Mouse (Mus musculus) embryonic facial prominence, embryonic 12.5 days (tissue): ENCODE results near the gene 1600014C10Rik. TPM values are rescaled to one million over a fixed set of nuclear protein-coding genes. Genes with fewer than 3 reads are reported as not detected.

Experiments
- ATAC-seq: fragments of 200-750 bp; cut with Nextera tagmentation; 2 replicates; pipeline ENCODE4 v1.8.0; 2017; ENCODE audit not compliant: insufficient number of reproducible peaks, insufficient read depth, low FRiP score, low TSS enrichment
- H3K27ac ChIP-seq: fragments of 300-500 bp; sonication (generic); 2 replicates; pipeline ENCODE4 v1.5.1; 2016; ENCODE audit warnings: mild to moderate bottlenecking
- H3K27me3 ChIP-seq: fragments of 300-500 bp; sonication (generic); 2 replicates; pipeline ENCODE4 v1.6.1; 2016; ENCODE audit warnings: mild to moderate bottlenecking, moderate library complexity
- H3K36me3 ChIP-seq: fragments of 300-500 bp; sonication (generic); 2 replicates; pipeline ENCODE4 v1.6.1; 2016; ENCODE audit warnings: mild to moderate bottlenecking
- H3K4me1 ChIP-seq: fragments of 300-500 bp; sonication (generic); 2 replicates; pipeline ENCODE4 v1.6.1; 2016
- H3K4me2 ChIP-seq: fragments of 300-500 bp; sonication (generic); replicated peaks from 2 replicates; pipeline ENCODE4 v1.6.1; 2016; ENCODE audit warnings: mild to moderate bottlenecking, moderate library complexity
- H3K4me3 ChIP-seq: fragments of 300-500 bp; sonication (generic); 2 replicates; pipeline ENCODE4 v1.5.1; 2016; ENCODE audit warnings: mild to moderate bottlenecking
- H3K9ac ChIP-seq: fragments of 300-500 bp; sonication (generic); 2 replicates; pipeline ENCODE4 v1.6.1; 2016; ENCODE audit warnings: mild to moderate bottlenecking, moderate library complexity
- H3K9me3 ChIP-seq: fragments of 300-500 bp; sonication (generic); 2 replicates; pipeline ENCODE4 v1.6.1; 2016; ENCODE audit warnings: mild to moderate bottlenecking, moderate library complexity
- WGBS: fragments of 180-500 bp; shearing (Covaris S2); methylation state at CpG from one replicate; pipeline ENCODE4 v1.1.7; 2016; 5-methylcytosine and 5-hydroxymethylcytosine counted together
- polyA plus RNA-seq: library from polyadenylated mRNA; unstranded; fragments of >200 nt; fragmentation: Nextera tagmentation; extraction: Ambion mirVana; gene quantifications from 2 replicates; pipeline ENCODE4 v1.2.1, GENCODE M21; 2016

Gene 1600014C10Rik
- polyA plus RNA-seq, 1 experiment from 2014 or later, result 17.3 TPM

GRCm38 (mm10) chr7:38186861-38187260 lies 3.8 kb downstream of the 1600014C10Rik start:
- Histone ChIP-seq H3K27ac (no peak overlapping the region), H3K36me3 (peaks cover 5% of the 10 kb centered on the region; the same call in 1 of the 2 replicates), H3K4me3 (no peak overlapping the region), H3K9ac (no peak overlapping the region), H3K27me3 (no peaks in the 10 kb centered on the region), H3K9me3 (no peaks in the 10 kb centered on the region), H3K4me1 (peaks cover 11% of the 10 kb centered on the region), H3K4me2 (no peak overlapping the region)
- ATAC-seq, result no peak
- 71% methylated on average over 4 of the region's 4 CpGs for WGBS

DNA sequence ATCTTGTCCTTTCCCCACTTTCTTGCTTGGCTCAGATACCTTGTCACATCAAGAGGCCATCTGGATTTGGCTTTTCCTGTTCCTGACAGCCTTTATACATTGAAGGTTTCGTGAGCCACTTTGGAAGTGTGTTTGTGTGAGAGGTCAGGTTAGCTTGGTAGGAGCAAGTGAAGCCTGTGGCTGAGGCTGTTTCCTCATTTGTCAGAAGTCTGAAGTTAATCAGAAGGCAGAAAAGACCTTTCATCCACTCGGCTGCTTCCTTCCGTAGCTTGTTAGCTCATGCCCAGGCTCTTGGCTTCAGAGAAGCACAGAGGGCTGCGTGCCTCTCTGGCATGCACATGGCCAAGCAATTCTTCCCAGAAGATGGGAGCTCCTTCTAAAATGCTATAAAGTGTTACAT lies 4.8 kb downstream of the 1600014C10Rik start:
- Histone ChIP-seq H3K4me3 (no peak overlapping the region), H3K4me2 (no peak overlapping the region), H3K9ac (no peak overlapping the region)

GRCm38 (mm10) chr7:38188281-38189075 lies 5.5 kb downstream of the 1600014C10Rik start:
- H3K27me3 ChIP-seq, result no peaks in the 10 kb centered on the region
- peaks cover 4% of the 10 kb centered on the region; the same call in 1 of the 2 replicates for H3K4me1 ChIP-seq
- peaks cover 5% of the 10 kb centered on the region; the same call in 1 of the 2 replicates for H3K36me3 ChIP-seq
- no peak overlapping the region for H3K4me3 ChIP-seq
- no peak for ATAC-seq
- no peak overlapping the region for H3K9ac ChIP-seq
- H3K9me3 ChIP-seq, result no peaks in the 10 kb centered on the region
- 89% methylated on average over 8 of the region's 8 CpGs for WGBS
- no peak overlapping the region for H3K27ac ChIP-seq
- no peak overlapping the region for H3K4me2 ChIP-seq

More for the DNA sequence above, 4.8 kb downstream of the 1600014C10Rik start:
- Histone ChIP-seq H3K9me3 (no peaks in the 10 kb centered on the region), H3K27ac (no peak overlapping the region), H3K27me3 (no peaks in the 10 kb centered on the region), H3K4me1 (peaks cover 10% of the 10 kb centered on the region), H3K36me3 (peaks cover 5% of the 10 kb centered on the region; the same call in 1 of the 2 replicates)
- whole genome bisulfite sequencing, result 71% methylated on average over 4 of the region's 4 CpGs
- no peak for ATAC-seq

DNA sequence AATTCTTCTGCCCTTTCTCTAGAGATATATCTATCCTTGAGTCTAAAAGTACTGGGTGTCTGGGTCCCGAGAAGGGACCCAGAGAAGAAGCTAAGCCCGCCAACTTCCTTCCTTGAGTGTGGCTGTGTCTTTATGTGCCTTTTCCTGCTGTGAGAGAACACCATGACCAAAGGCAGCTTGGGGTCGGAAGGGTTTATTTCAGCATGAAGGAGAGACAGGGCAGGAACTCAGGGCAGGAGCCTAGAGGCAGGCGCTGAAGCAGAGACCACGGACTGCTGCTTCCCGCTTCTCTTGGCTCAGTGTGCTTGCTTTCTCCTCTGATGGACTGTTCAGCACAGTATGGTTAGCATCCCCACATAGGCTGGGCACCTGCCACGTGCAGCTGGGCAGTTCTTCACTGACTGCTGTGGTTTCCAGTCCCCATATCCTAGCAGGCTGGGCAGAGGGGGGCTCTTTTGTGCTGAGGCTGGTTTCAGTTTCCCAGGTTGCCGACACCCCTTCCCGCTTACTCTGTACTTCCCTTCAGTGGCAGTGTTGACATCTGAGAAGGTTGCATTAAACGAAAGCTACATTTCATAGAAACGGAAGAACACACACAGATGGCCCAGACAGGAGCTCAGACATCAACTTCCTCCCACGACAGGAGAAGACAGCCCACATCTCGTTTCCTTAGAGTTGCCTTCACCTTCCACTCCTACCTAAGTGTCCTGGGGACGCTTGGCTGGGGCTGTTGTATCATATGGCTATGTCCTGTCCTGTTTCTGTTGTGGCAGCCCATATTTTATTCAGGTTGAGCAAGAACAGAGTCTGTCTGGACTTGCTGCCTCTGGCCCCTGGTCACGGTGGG lies 6.3 kb downstream of the 1600014C10Rik start:
- WGBS, result 75% methylated on average over 15 of the region's 15 CpGs
- no peak overlapping the region for H3K27ac ChIP-seq

GRCm38 (mm10) chr7:38190056-38190835 lies 7.2 kb downstream of the 1600014C10Rik start:
- H3K9ac ChIP-seq, result no peak overlapping the region
- no peaks in the 10 kb centered on the region for H3K9me3 ChIP-seq
- no peak overlapping the region for H3K27ac ChIP-seq
- no peaks in the 10 kb centered on the region for H3K27me3 ChIP-seq
- no peak overlapping the region for H3K4me3 ChIP-seq
- WGBS, result 89% methylated on average over 8 of the region's 8 CpGs
- H3K4me1 ChIP-seq, result no peaks in the 10 kb centered on the region
- no peak for ATAC-seq
- H3K4me2 ChIP-seq, result no peak overlapping the region
- peaks cover 5% of the 10 kb centered on the region; the same call in 1 of the 2 replicates for H3K36me3 ChIP-seq

More for the DNA sequence above, 6.3 kb downstream of the 1600014C10Rik start:
- Histone ChIP-seq H3K4me1 (no peaks in the 10 kb centered on the region), H3K27me3 (no peaks in the 10 kb centered on the region), H3K9ac (no peak overlapping the region), H3K4me3 (no peak overlapping the region), H3K9me3 (no peaks in the 10 kb centered on the region), H3K36me3 (peaks cover 5% of the 10 kb centered on the region; the same call in 1 of the 2 replicates), H3K4me2 (no peak overlapping the region)
- ATAC-seq, result no peak

GRCm38 (mm10) chr7:38191146-38191545 lies 8.1 kb downstream of the 1600014C10Rik start:
- Histone ChIP-seq H3K36me3 (peaks cover 6% of the 10 kb centered on the region; the same call in 1 of the 2 replicates), H3K9ac (no peak overlapping the region), H3K4me3 (no peak overlapping the region), H3K9me3 (no peaks in the 10 kb centered on the region), H3K27ac (no peak overlapping the region), H3K27me3 (no peaks in the 10 kb centered on the region), H3K4me1 (no peaks in the 10 kb centered on the region), H3K4me2 (no peak overlapping the region)
- 58% methylated on average over 8 of the region's 8 CpGs for WGBS
- ATAC-seq, result peak; percentile 49; the same call in 1 of the 2 replicates

GRCm38 (mm10) chr7:38191571-38191970 lies 8.6 kb downstream of the 1600014C10Rik start:
- Histone ChIP-seq H3K4me3 (no peak overlapping the region), H3K27ac (no peak overlapping the region)

GRCm38 (mm10) chr7:38199907-38200605 lies 17.0 kb downstream of the 1600014C10Rik start:
- ATAC-seq, result no peak
- 64% methylated on average over 8 of the region's 8 CpGs for WGBS
- Histone ChIP-seq H3K4me1 (no peaks in the 10 kb centered on the region), H3K4me2 (peak overlapping the region; percentile 45), H3K27me3 (no peaks in the 10 kb centered on the region), H3K36me3 (0 out of 2 replicates have a peak, but pooled peaks cover 2% of the 10 kb centered on the region), H3K9ac (no peak overlapping the region), H3K4me3 (no peak overlapping the region), H3K9me3 (0 out of 2 replicates have a peak, but pooled peaks cover 2% of the 10 kb centered on the region), H3K27ac (no peak overlapping the region)

More at GRCm38 (mm10) chr7:38191571-38191970, 8.6 kb downstream of the 1600014C10Rik start:
- H3K4me2 ChIP-seq, result no peak overlapping the region
- H3K4me1 ChIP-seq, result no peaks in the 10 kb centered on the region
- H3K9me3 ChIP-seq, result no peaks in the 10 kb centered on the region
- ATAC-seq, result no peak
- no peak overlapping the region for H3K9ac ChIP-seq
- H3K27me3 ChIP-seq, result no peaks in the 10 kb centered on the region
- WGBS, result 44% methylated on average over 10 of the region's 10 CpGs
- peaks cover 7% of the 10 kb centered on the region; the same call in 1 of the 2 replicates for H3K36me3 ChIP-seq

- peak; percentile 79; the same call in 1 of the 2 replicates for ATAC-seq
- H3K27me3 ChIP-seq, result no peaks in the 10 kb centered on the region
- no peaks in the 10 kb centered on the region for H3K4me1 ChIP-seq
- WGBS, result 5% methylated on average over 28 of the region's 28 CpGs
- H3K27ac ChIP-seq, result no peak overlapping the region
- peak overlapping the region; percentile 14; the same call in 1 of the 2 replicates for H3K4me3 ChIP-seq
- peak overlapping the region; percentile 45 for H3K4me2 ChIP-seq
- 0 out of 2 replicates have a peak, but pooled peaks cover 2% of the 10 kb centered on the region for H3K36me3 ChIP-seq
- no peak overlapping the region for H3K9ac ChIP-seq
- H3K9me3 ChIP-seq, result 0 out of 2 replicates have a peak, but pooled peaks cover 2% of the 10 kb centered on the region
These were observed 17.7 kb downstream of the 1600014C10Rik start for GRCm38 (mm10) chr7:38200606-38201289.

DNA sequence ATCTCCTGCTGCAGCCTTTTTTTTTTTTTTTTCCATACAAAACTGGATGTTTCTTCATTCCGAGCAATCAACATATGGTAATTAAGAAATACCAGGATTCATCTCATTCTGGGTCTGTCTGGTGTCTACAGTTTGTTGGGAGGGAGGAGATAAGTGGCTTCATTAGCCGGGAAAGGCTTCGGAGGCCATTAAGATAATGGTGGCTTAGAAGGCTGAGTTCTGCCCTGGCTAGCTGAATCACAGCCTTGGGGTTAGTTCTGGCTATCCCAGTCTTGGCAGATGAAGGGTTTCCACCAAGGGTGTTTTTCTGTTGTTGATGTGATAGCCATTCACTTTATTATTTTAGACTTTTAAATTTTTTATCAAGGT lies 18.3 kb downstream of the 1600014C10Rik start:
- H3K9me3 ChIP-seq, result 0 out of 2 replicates have a peak, but pooled peaks cover 2% of the 10 kb centered on the region
- no peak overlapping the region for H3K9ac ChIP-seq
- H3K4me1 ChIP-seq, result no peaks in the 10 kb centered on the region
- H3K27ac ChIP-seq, result no peak overlapping the region
- 43% methylated on average over 3 of the region's 3 CpGs for WGBS
- H3K4me3 ChIP-seq, result no peak overlapping the region
- no peaks in the 10 kb centered on the region for H3K27me3 ChIP-seq
- no peaks in the 10 kb centered on the region for H3K36me3 ChIP-seq
- H3K4me2 ChIP-seq, result no peak overlapping the region
- no peak for ATAC-seq
